Mouse (Mus musculus): ENCODE data around the gene Prm1.

DNA sequence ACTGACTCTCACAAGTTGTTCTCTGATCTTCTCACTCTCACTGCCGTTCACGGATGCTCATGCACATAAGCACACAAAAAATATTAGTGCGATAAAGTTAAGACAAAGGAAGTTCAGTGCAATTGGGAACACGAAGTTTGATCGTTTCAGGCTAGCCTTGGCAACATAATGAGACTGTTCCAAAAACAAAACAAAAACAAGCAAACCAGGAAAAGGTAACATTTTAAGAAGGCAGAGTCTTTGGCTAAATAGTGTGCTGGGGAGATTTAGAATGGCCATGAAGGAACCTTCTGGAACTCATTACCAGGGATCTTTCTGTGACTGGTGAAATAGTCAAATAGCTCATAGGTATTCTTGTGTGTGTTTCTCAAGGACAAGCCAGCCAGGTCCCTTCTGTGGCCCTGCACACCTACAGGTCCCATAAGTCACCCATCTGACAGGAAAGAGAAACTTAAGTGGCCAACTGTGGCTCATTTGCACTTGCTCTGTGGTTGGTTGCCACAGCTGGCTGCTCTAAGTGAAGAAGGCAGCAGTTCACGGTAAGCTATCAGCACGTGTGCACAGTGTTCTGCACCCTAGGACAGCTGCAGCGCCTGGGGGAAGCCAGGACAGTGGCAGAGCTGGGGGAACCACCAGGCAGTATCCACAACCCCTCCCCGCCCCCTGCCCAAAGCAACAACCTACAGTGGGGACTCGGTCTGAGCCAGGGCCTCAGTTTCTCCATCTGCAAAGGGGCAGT, at the start of gene Prm1:
- TF ChIP-seq POLR2A (IDR thresholded peaks at IDR 0.05; ENCODE audit: low read depth, low read length) (no peak), CTCF (conservative IDR thresholded peaks at IDR 0.05; ENCODE audit: insufficient read depth, insufficient read length, low read depth, low read length) (no peak)
